Mouse (Mus musculus) thymus, adult 2 months (tissue): ENCODE data around the gene Sash3. TPM values are rescaled to one million over a fixed set of nuclear protein-coding genes. Genes with fewer than 3 reads are reported as not detected.

Experiments used
- DNase-seq: peaks from one replicate; pipeline ENCODE4 v3.0.0; 2021
- H3K27ac ChIP-seq: fragments of 200-500 bp; 2 replicates; pipeline ENCODE4 v1.5.1; 2012; ENCODE audit warnings: low read length, control low read depth; ENCODE audit not compliant: control insufficient read depth, insufficient read depth
- H3K27me3 ChIP-seq: fragments of 200-500 bp; 2 replicates; pipeline ENCODE4 v1.6.1; 2012; ENCODE audit warnings: mild to moderate bottlenecking, low read length, moderate library complexity, mixed read lengths; ENCODE audit not compliant: control insufficient read depth, insufficient read depth
- H3K36me3 ChIP-seq: fragments of 200-500 bp; 2 replicates; pipeline ENCODE4 v1.6.1; 2012; ENCODE audit warnings: mild to moderate bottlenecking, low read length, moderate library complexity; ENCODE audit not compliant: control insufficient read depth, insufficient read depth
- H3K4me1 ChIP-seq: fragments of 200-500 bp; replicated peaks from 2 replicates; pipeline ENCODE4 v1.6.1; 2012; ENCODE audit warnings: low read length; ENCODE audit not compliant: control insufficient read depth, insufficient read depth
- H3K4me3 ChIP-seq: fragments of 200-500 bp; 2 replicates; pipeline ENCODE4 v1.5.1; 2012; ENCODE audit warnings: mild to moderate bottlenecking, low read length, control low read depth, moderate library complexity; ENCODE audit not compliant: control insufficient read depth, insufficient read depth
- CTCF ChIP-seq: fragments of 200-500 bp; IDR thresholded peaks from 2 replicates; pipeline ENCODE4 v1.5.1; 2012; ENCODE audit warnings: mild to moderate bottlenecking, control low read depth, low read length, moderate library complexity, borderline replicate concordance; ENCODE audit not compliant: control insufficient read depth, poor library complexity, insufficient read depth; ENCODE audit errors: extremely low read depth
- POLR2A ChIP-seq: fragments of 200-500 bp; IDR thresholded peaks from 2 replicates; pipeline ENCODE4 v1.6.1; 2012; ENCODE audit warnings: mild to moderate bottlenecking, low read length, control low read depth, moderate library complexity; ENCODE audit not compliant: control insufficient read depth, poor library complexity, insufficient read depth; ENCODE audit errors: extremely low read depth
- WGBS: fragments of 180-500 bp; shearing (Covaris S2); methylation state at CpG from one replicate; pipeline ENCODE4 v1.1.7; 2018; 5-methylcytosine and 5-hydroxymethylcytosine counted together
- polyA plus RNA-seq: library from polyadenylated mRNA; depleted of rRNA; stranded (reverse); fragments of >200 nt; gene quantifications from 2 replicates; pipeline ENCODE4 v1.2.3, GENCODE M21; 2012

Gene Sash3
- polyA plus RNA-seq, 1 experiment = 314 TPM

- no peaks in the 10 kb centered on the region for H3K4me1 ChIP-seq
- H3K27ac ChIP-seq = no peak overlapping the region
- 34% methylated on average over 3 of the region's 3 CpGs for WGBS
- no peak overlapping the region for H3K4me3 ChIP-seq
- H3K27me3 ChIP-seq = no peaks in the 10 kb centered on the region
- DNase-seq = no peak
- no peaks in the 10 kb centered on the region for H3K36me3 ChIP-seq
- TF ChIP-seq CTCF (no peak), POLR2A (no peak)
Observed at GRCm38 (mm10) chrX:48106226-48106625, 40.0 kb upstream of the Sash3 start.

- DNase-seq = no peak
Observed at GRCm38 (mm10) chrX:48108394-48109315, 37.6 kb upstream of the Sash3 start, which contains the start of gene Xpnpep2. Xpnpep2 (plus strand) TSS chrX:48108725.

GRCm38 (mm10) chrX:48109316-48109655 lies 37.0 kb upstream of the Sash3 start:
- Histone ChIP-seq H3K4me3 (no peak overlapping the region), H3K27ac (no peak overlapping the region), H3K36me3 (no peaks in the 10 kb centered on the region), H3K4me1 (no peaks in the 10 kb centered on the region), H3K27me3 (no peaks in the 10 kb centered on the region)
- DNase-seq = no peak
- TF ChIP-seq CTCF = no peak
- no peak for TF ChIP-seq POLR2A
- 94% methylated on average over 3 of the region's 3 CpGs for WGBS

More at GRCm38 (mm10) chrX:48108394-48109315, 37.6 kb upstream of the Sash3 start, which contains the start of gene Xpnpep2:
- no peaks in the 10 kb centered on the region for H3K4me1 ChIP-seq
- TF ChIP-seq CTCF = no peak
- no peak for TF ChIP-seq POLR2A
- no peak within 1 kb of the TSS for H3K4me3 ChIP-seq
- H3K27me3 ChIP-seq = no peaks in the 10 kb centered on the region
- H3K27ac ChIP-seq = no peak within 1 kb of the TSS
- WGBS = 65% methylated on average over 6 of the region's 6 CpGs
- no peaks in the 10 kb centered on the region for H3K36me3 ChIP-seq

- Histone ChIP-seq H3K4me1 (no peaks in the 10 kb centered on the region; the same call in none of the 2 replicates), H3K27ac (no peak overlapping the region), H3K27me3 (no peaks in the 10 kb centered on the region), H3K4me3 (no peak overlapping the region), H3K36me3 (no peaks in the 10 kb centered on the region)
- no peak for DNase-seq
- TF ChIP-seq CTCF (no peak), POLR2A (no peak)
Observed at GRCm38 (mm10) chrX:48119294-48119693, 26.9 kb upstream of the Sash3 start.

- DNase-seq = peak; percentile 71
- H3K4me1 ChIP-seq = peaks cover 29% of the 10 kb centered on the region
- H3K36me3 ChIP-seq = no peaks in the 10 kb centered on the region
- no peak overlapping the region for H3K27ac ChIP-seq
- WGBS = 32% methylated on average over 17 of the region's 17 CpGs
- H3K27me3 ChIP-seq = no peaks in the 10 kb centered on the region
- TF ChIP-seq CTCF (peak; percentile 66; the same call in 1 of the 2 replicates), POLR2A (no peak)
- no peak overlapping the region for H3K4me3 ChIP-seq
Observed at GRCm38 (mm10) chrX:48124132-48125071, 21.8 kb upstream of the Sash3 start.

GRCm38 (mm10) chrX:48126903-48127476 lies 19.2 kb upstream of the Sash3 start:
- peak overlapping the region; percentile 85 for H3K27ac ChIP-seq
- DNase-seq = no peak
- H3K27me3 ChIP-seq = no peaks in the 10 kb centered on the region
- H3K4me1 ChIP-seq = peaks cover 29% of the 10 kb centered on the region
- 23% methylated on average over 6 of the region's 6 CpGs for WGBS
- H3K4me3 ChIP-seq = no peak overlapping the region
- no peaks in the 10 kb centered on the region for H3K36me3 ChIP-seq
- no peak for TF ChIP-seq CTCF
- TF ChIP-seq POLR2A = no peak
